Mouse (Mus musculus) cerebellum, adult 11 months (tissue): ENCODE results near the gene 2300002M23Rik.
A peak's percentile ranks its signal among the peaks of the same experiment; 100 is the strongest.

Experiments used
- DNase-seq: peaks from one replicate; pipeline ENCODE4 v3.0.0; 2022

The 2300002M23Rik gene

GRCm38 (mm10) chr17:35556812-35557211 lies 10.4 kb upstream of the 2300002M23Rik start:
- DNase-seq: no peak

GRCm38 (mm10) chr17:35557351-35557750 lies 9.9 kb upstream of the 2300002M23Rik start:
- DNase-seq: no peak

- DNase-seq: no peak
Observed at GRCm38 (mm10) chr17:35558216-35558615, 9.0 kb upstream of the 2300002M23Rik start.

- DNase-seq: no peak
Observed at GRCm38 (mm10) chr17:35567767-35568166, 517 bp downstream of the 2300002M23Rik start.

DNA sequence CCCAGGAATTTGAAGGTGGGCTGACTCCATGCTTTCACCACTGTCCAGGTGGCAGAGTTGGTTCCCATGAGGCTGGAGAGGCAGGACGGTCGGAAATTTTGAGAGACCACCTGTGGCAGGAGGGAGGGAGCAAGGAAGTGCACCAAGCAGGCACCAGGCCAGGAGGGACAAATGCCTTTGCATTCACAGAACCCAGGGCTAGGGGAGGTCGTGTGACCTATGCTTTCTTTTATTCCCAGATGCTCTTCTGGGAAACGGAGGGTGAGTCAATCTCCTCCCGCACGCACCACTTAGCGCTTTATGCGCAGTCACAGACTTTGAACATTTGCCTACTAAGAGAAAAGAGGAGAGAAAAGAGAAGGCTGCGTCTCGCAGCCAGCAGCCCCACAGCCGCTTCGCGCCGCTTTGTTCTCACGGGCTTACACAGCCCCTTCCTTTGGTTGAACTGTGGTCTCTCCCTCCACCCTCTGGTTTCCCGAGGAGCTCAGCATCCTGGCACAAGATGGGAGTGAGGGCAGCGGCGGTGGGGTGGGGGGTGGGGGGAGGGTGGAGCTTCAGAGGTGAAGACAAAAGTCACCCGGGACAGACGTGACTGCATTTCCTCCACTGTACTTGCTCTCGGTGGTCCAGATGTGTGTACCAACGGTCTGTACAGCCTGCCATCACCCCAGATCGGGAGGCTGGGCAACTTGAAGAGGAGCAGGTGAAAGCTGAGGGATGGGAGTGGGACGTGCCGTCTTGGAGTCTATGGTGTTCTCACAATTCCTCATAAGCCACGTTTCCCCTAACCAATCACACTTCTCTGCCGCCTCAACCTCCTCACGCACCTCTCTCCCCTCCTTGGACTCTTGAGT lies 2.1 kb downstream of the 2300002M23Rik start:
- DNase-seq: no peak

DNA sequence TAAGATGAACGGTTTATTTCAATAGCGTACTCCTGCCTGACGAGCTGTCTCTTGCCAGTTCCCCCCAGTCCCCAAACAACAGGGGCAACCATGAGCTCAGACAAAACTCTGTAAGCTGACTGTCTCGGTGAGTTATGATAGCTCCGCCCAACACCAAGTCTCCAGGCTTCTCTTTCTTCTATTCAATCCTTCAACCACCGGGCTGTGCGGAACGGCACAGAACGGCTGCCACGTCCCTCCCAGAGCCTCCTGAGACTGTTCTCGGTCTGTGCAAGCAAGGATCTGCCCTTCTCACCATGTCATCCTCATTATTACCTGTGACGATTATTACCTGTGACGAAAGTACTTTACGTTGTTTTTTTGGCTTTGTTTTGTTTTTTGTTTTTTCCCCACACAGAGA lies 3.6 kb downstream of the 2300002M23Rik start:
- DNase-seq: no peak

DNA sequence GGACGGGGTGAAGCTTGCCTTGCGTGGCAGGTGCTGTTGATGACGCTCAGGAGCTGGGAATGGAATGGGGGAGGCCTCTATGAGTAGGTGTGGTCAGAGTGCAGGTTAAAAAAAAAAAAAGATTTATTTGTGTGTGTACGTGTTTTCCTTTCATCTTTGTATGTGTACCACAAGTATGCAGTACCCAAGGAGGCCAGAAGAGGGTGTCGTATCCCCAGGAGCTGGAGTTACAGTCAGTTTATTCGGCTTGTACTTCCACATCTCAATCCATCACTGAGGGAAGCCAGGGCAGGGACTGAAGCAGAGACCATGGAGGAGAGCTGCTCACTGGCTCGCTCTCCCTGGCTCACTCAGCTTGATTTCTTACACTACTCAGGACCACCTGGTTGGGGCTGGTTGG lies 4.2 kb downstream of the 2300002M23Rik start:
- DNase-seq: no peak

DNA sequence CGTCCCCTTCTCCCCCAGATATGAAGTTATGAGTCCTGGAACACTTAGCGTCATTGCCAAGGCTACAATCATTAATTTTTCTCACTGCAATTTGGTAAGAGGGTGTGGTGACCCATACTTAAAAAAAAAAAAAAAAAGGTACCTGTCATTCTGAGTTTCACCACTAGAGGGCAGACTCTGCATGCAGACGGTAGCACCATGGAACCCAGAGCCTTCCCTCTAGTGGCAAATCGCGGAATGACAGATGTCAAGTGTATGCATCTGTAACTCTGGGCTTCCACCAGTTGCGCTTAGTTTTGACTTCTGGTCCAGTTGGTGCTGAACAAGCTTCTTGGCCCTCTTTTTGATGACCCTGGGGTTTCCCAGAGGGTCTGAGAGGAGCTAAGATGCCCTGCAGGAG lies 11.0 kb downstream of the 2300002M23Rik start:
- DNase-seq: peak; percentile 52

GRCm38 (mm10) chr17:35582900-35583299 lies 15.7 kb downstream of the 2300002M23Rik start:
- DNase-seq: no peak

DNA sequence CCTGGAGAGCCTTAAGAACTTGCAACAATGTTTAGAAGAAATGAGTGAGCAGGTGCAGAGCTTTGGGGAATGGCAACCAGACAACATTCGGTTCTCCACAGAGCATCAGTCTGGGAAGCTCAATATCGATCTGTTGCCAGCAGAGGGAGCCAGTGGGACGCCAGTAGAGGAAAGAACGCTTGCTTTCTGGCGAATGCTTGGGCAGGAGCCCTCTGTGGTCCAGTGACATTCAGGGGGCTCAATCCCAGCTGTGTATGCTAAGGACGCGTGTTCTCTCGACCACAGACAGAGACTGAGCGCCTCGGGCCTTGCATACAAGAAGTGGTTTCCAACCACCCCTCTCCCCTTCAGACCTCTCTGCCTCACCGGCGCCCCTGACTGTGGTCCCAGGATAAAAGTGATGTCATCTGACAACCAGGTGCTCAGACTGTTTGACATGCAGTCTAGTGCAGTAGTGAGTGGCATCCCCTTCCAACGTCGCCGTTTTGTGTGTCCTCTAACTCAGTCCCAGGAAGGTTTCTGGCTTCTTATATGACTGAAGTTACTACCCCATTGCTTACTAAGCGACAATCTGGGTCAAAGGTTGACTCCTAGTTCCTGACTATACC lies 17.2 kb downstream of the 2300002M23Rik start:
- peak; percentile 59 for DNase-seq

- DNase-seq: no peak
Observed at GRCm38 (mm10) chr17:35587291-35587690, 20.0 kb downstream of the 2300002M23Rik start.

DNA sequence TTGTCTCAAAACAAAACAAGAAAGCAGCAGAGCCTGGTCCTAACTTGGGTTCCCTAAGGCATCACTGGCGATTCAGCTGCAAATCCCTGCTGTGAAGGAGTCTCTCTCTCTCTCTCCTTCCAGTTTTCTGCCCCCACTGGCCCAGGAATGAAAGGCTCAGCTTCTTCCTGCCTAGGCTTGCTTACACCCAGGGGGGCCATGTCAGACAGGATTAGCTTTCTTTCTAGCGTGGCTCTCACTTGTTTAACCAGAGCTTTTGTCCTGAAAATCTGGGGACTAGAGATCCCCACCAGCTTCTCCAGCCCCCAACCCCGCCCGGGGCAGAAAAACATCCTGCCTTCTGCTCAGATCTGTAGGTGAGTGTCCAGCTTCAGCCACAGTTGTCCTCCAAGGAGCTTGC lies 21.1 kb downstream of the 2300002M23Rik start:
- DNase-seq: no peak

DNA sequence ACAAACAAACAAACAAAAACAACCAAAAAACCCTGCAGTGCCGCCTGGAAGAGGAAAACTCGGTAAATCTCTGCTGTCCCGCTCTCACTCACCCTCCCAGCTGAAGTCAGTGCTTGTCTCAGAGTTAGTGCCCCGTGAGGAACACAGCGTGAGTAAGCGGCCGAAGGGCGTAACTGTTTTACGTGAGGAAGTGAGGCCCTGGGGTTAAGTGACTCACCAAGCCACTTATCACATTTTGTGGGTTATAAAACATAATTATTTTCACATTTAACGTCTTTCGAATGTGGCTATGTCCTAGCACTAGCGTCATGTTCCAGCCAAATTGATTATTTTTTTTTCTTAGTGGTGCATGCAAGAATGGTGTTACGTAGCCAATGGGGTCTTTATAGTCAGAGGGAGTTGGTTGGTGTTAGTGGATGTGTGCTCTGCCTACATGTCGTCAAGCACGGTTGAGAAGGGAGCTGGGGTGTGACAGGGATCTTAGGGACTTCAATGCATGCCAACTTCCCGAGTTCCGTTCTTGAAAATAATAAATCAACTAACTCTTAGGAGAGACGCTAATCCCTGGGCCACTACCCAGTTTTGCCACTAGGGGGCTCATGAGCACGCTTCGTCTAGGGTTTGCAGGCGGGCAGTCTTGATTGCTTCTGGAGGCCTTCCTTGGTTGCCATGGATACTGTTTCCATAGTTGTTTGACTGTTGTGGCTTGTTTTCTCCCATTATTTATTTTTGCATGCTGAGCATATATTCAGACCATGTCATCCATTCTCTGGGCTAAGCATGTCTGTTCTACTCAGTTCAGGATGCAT lies 23.4 kb downstream of the 2300002M23Rik start:
- DNase-seq: peak; percentile 50

- no peak for DNase-seq
Observed at GRCm38 (mm10) chr17:35591219-35591578, 23.9 kb downstream of the 2300002M23Rik start.

GRCm38 (mm10) chr17:35591731-35592130 lies 24.5 kb downstream of the 2300002M23Rik start:
- DNase-seq: no peak

DNA sequence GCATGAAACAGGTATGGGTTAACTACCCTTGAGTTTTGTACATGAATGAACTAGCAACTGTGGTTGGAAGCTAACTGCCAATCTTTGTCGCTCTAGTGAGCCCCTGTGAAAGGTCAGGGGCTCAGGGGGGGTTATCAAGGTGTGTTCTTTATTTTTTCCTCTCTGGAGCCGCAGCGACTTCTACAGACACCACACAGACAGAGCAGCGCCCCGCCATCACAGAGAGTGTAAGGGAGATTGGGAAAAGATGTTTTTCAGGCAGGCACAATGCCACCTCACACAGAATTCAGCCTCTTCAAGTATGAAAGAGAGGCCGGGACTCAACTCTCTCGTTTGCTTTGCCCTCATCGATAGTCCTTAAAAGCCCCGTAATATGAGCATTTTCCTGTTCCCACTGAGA lies 24.9 kb downstream of the 2300002M23Rik start:
- DNase-seq: no peak

DNA sequence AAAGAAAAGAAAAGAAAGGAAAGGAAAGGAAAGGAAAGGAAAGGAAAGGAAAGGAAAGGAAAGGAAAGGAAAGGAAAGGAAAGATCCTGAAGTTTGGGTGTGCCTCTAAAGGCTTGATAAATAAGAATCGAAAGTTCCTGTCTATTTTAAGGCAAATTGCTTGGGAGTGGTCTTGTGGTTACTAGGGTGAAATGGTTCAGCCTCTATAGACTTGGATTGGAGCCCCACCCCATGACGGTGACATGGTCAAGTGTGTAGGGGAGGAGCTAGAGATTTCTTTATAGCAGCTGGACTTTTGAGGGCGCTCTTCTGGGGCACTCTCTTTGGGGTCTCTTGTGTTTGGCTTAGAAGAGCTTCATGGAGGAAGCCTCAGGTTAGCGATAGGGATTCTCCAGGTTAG lies 26.5 kb downstream of the 2300002M23Rik start:
- DNase-seq: no peak

DNA sequence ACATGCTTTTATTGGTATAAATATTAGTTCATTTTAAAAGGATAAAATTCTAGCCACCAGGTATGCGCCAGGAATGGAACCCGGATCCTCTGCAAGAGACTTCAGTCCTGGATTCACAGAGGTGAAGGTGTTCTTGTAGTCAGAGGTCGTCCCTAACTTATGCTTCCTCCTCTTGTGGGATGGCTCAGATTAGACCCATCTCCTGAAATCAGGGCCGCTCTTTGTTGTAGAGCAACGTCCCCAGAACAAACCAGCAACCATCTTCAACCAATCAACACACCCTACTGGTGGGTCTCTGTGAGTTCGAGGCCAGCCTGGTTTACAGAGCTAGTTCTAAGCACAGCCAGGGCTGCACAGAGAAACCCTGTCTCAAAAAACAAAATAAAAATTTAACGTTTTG lies 27.2 kb downstream of the 2300002M23Rik start:
- no peak for DNase-seq

GRCm38 (mm10) chr17:35597399-35597798 lies 30.1 kb downstream of the 2300002M23Rik start:
- DNase-seq: no peak

DNA sequence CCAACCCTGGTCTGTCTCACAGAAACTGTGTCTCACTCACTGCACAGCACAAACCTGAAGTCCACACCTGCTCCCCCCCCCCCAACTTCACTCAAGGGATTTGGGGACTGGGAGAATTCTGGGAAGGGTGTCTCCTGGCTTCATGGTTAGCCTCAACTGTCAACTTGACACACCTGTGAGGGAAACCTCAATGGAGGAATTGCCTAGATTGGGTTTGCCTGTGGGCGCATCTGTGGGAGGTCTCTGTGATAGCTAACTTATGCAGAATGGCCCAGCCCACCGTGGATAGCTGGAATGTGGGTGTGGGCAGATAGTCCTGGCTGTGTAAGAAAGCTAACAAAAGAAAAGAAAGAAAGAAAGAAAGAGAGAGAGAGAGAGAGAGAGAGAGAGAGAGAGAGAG lies 34.0 kb downstream of the 2300002M23Rik start, which contains the start of gene Sfta2:
Gene Sfta2, plus strand, starts transcription at position 301 of the 400 bp plus-strand sequence.
- no peak for DNase-seq

DNA sequence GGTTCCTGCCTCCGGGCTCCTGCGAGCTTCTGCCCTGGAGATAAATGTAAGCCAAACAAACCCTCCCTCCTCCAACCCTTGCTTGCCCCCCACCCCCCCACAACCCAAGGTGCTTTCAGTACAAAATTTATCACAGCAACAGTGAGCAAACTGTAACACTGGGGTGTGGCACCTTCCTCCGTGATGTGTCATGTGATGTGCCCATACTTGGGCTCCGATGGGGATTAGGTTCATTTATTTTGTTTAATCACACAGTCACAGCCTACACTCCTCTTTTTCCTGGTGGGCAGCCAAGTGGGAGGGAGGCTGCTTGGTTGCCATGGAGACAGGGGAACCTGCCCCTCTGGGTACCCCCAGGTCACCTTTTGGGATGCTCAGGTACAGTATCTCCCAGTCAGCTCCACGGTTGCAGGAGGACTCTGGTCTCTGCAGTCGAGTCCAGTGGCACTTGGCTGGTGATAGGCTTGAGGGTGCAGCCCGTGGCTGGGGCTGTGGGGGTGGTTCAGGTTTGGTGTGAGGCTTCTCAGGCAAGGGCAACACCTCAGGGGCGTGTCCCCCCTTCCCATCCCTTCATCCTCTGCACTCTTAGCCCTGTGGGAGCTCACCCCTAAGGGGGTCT lies 34.6 kb downstream of the 2300002M23Rik start:
- no peak for DNase-seq

DNA sequence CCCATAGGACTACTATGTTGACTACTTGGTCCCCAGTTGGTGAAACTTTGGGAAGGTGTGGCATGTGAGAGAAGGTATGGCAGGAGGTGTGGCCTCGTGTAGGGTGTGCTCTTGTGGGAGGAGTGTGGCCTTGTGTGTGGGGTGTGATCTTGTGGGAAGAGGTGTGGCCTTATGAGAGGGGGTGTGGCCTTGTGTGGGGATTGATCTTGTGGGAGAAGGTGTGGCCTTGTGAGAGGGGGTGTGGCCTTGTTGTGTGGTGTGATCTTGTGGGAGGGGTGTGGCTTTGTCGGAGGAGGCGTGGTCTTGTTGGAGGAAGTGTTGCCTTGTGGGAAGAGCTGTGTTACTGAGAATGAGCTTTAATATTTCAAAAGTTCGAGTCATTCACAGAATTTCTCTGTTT lies 49.9 kb downstream of the 2300002M23Rik start:
- no peak for DNase-seq
